Mouse (Mus musculus): Measurements from ENCODE around the gene Txlna. TPM values are rescaled to one million over a fixed set of nuclear protein-coding genes. Genes with fewer than 3 reads are reported as not detected.
A peak's percentile ranks its signal among the peaks of the same experiment; 100 is the strongest.

The Txlna gene
- total and polyA plus RNA-seq, 3 experiments = 68.9 to 69.5 TPM; not detected in 1

- peaks cover 2 to 11% of the 10 kb centered on the region in 2 experiments; a peak in 3 of 4 replicates for H3K4me1 ChIP-seq (ENCODE audit: control insufficient read depth in 1 of 2, insufficient read depth in 2 of 2, low read length in 2 of 2)
- H3K9me3 ChIP-seq (replicated peaks; ENCODE audit: insufficient read depth, low read length) = no peaks in the 10 kb centered on the region
- no peak for DNase-seq (ENCODE audit: low read depth, low spot score)
- no peak overlapping the region for H3K27ac ChIP-seq (ENCODE audit: control insufficient read depth, low read depth, low read length)
- no peaks in the 10 kb centered on the region for H3K79me2 ChIP-seq (ENCODE audit: control insufficient read depth, insufficient read depth, low read length, poor library complexity)
- no peaks in the 10 kb centered on the region for H3K27me3 ChIP-seq (ENCODE audit: control insufficient read depth in 1 of 2, insufficient read depth in 2 of 2, low read length in 2 of 2)
- no peak overlapping the region for H3K9ac ChIP-seq (ENCODE audit: control insufficient read depth, low read depth, low read length, poor library complexity, severe bottlenecking)
- peaks cover 6 to 16% of the 10 kb centered on the region in 2 experiments for H3K36me3 ChIP-seq (ENCODE audit: control insufficient read depth in 1 of 2, insufficient read depth in 2 of 2, low read length in 2 of 2)
- TF ChIP-seq KAT2A (conservative IDR thresholded peaks at IDR 0.05; ENCODE audit: low read depth, low read length) = no peak
- no peak overlapping the region for H3K4me3 ChIP-seq (ENCODE audit: control insufficient read depth in 1 of 2, insufficient read depth in 1 of 2, low read depth in 2 of 2, low read length in 2 of 2)
These were observed 9.9 kb downstream of the Txlna start for GRCm38 (mm10) chr4:129630944-129631343.

- Histone ChIP-seq H3K9me3 (replicated peaks; ENCODE audit: insufficient read depth, low read length) (no peaks in the 10 kb centered on the region), H3K79me2 (ENCODE audit: control insufficient read depth, insufficient read depth, low read length, poor library complexity) (no peaks in the 10 kb centered on the region; the same call in 1 of the 2 replicates), H3K4me1 (ENCODE audit: control insufficient read depth in 1 of 2, insufficient read depth in 2 of 2, low read length in 2 of 2) (peaks cover 3 to 17% of the 10 kb centered on the region in 2 experiments; a peak in 3 of 4 replicates), H3K36me3 (ENCODE audit: control insufficient read depth in 1 of 2, insufficient read depth in 2 of 2, low read length in 2 of 2) (peaks cover 4 to 9% of the 10 kb centered on the region in 2 experiments), H3K27ac (ENCODE audit: control insufficient read depth, low read depth, low read length) (no peak overlapping the region), H3K4me3 (ENCODE audit: control insufficient read depth in 1 of 2, insufficient read depth in 1 of 2, low read depth in 2 of 2, low read length in 2 of 2) (no peak overlapping the region), H3K9ac (ENCODE audit: control insufficient read depth, low read depth, low read length, poor library complexity, severe bottlenecking) (no peak overlapping the region), H3K27me3 (ENCODE audit: control insufficient read depth in 1 of 2, insufficient read depth in 2 of 2, low read length in 2 of 2) (no peaks in the 10 kb centered on the region)
- TF ChIP-seq SMC3 (IDR thresholded peaks at IDR 0.05; ENCODE audit: low read depth, low read length) (no peak), GATA1 (IDR thresholded peaks at IDR 0.05; ENCODE audit: low read depth, low read length) (no peak), MAZ (IDR thresholded peaks at IDR 0.05; ENCODE audit: low read depth, low read length) (no peak), MYC (IDR thresholded peaks at IDR 0.05; ENCODE audit: low read depth, low read length) (no peak), HCFC1 (IDR thresholded peaks at IDR 0.05; ENCODE audit: low read depth, low read length) (no peak)
- no peak for DNase-seq (ENCODE audit: low read depth, low spot score)
These were observed 14.8 kb downstream of the Txlna start for GRCm38 (mm10) chr4:129626035-129626434.

- Histone ChIP-seq H3K27ac (ENCODE audit: control insufficient read depth, low read depth, low read length) (peak overlapping the region; percentile 48), H3K9me3 (replicated peaks; ENCODE audit: insufficient read depth, low read length) (no peaks in the 10 kb centered on the region), H3K27me3 (ENCODE audit: control insufficient read depth in 1 of 2, insufficient read depth in 2 of 2, low read length in 2 of 2) (no peaks in the 10 kb centered on the region), H3K79me2 (ENCODE audit: control insufficient read depth, insufficient read depth, low read length, poor library complexity) (no peaks in the 10 kb centered on the region; the same call in 1 of the 2 replicates), H3K4me1 (ENCODE audit: control insufficient read depth in 1 of 2, insufficient read depth in 2 of 2, low read length in 2 of 2) (peaks cover 3 to 17% of the 10 kb centered on the region in 2 experiments; a peak in 3 of 4 replicates), H3K36me3 (ENCODE audit: control insufficient read depth in 1 of 2, insufficient read depth in 2 of 2, low read length in 2 of 2) (peaks cover under 1 to 9% of the 10 kb centered on the region in 2 experiments), H3K4me3 (ENCODE audit: control insufficient read depth in 1 of 2, insufficient read depth in 1 of 2, low read depth in 2 of 2, low read length in 2 of 2) (no peak overlapping the region), H3K9ac (ENCODE audit: control insufficient read depth, low read depth, low read length, poor library complexity, severe bottlenecking) (no peak overlapping the region)
- TF ChIP-seq TCF12 (IDR thresholded peaks at IDR 0.05; ENCODE audit: low read depth, low read length) (no peak), TAL1 (IDR thresholded peaks at IDR 0.05; ENCODE audit: low read length) (no peak), GABPA (IDR thresholded peaks at IDR 0.05; ENCODE audit: low read depth, low read length) (no peak), ZC3H11A (IDR thresholded peaks at IDR 0.05; ENCODE audit: low read depth, low read length) (no peak), ETS1 (IDR thresholded peaks at IDR 0.05; ENCODE audit: low read depth, low read length) (no peak), BHLHE40 (IDR thresholded peaks at IDR 0.05; ENCODE audit: borderline replicate concordance, low read depth, low read length) (no peak), POLR2A (IDR thresholded peaks at IDR 0.05; ENCODE audit: control insufficient read depth in 1 of 2, insufficient read depth in 1 of 2, low read depth in 1 of 2, low read length in 2 of 2, poor library complexity in 1 of 2) (no peak), NELFE (IDR thresholded peaks at IDR 0.05; ENCODE audit: low read depth, low read length) (no peak), MAZ (IDR thresholded peaks at IDR 0.05; ENCODE audit: low read depth, low read length) (no peak), RAD21 (IDR thresholded peaks at IDR 0.05; ENCODE audit: low read depth, low read length) (no peak)
- DNase-seq (ENCODE audit: low read depth, low spot score) = peak; percentile 50
These were observed 15.4 kb downstream of the Txlna start for GRCm38 (mm10) chr4:129625496-129625895.

All from MEL (cell line).